Mouse (Mus musculus) C2C12 (cell line): ENCODE measurements around the gene Ubxn11.

Source experiments
- CEBPB ChIP-seq: IDR thresholded peaks from one replicate; pipeline ENCODE4 v1.6.1; 2011; ENCODE audit warnings: low read depth, mild to moderate bottlenecking, control low read depth, moderate library complexity
- CTCF ChIP-seq: IDR thresholded peaks from one replicate; pipeline ENCODE4 v1.5.1; 2011; ENCODE audit not compliant: control insufficient read depth, insufficient read depth, insufficient read length
- MAX ChIP-seq: IDR thresholded peaks from one replicate; pipeline ENCODE4 v1.6.1; 2011; ENCODE audit warnings: mild to moderate bottlenecking, control low read depth

- TF ChIP-seq CTCF (no peak), MAX (no peak), CEBPB (no peak)
These were observed 3.7 kb upstream of the Ubxn11 start for GRCm38 (mm10) chr4:134098628-134099027.
